Mouse (Mus musculus) adrenal gland, adult (tissue): ENCODE measurements around the gene Prdx2.

Source experiments
- DNase-seq, 2 experiments: peaks; one replicate each; pipeline ENCODE4 v3.0.0; 2022 to 2023; ENCODE audit warnings: low spot score in 1 of 2; ENCODE audit not compliant: inconsistent age in 2 of 2

Gene Prdx2

GRCm38 (mm10) chr8:84969241-84970134 lies at the start of gene Prdx2, which contains the start of the genes Gm49661 and Rnaseh2a:
Gene Prdx2 (plus strand): TSS chr8:84969587.
Gene Gm49661 (minus strand): TSS chr8:84969433.
Gene Rnaseh2a (minus strand): TSS chr8:84969767.
- peak; percentile 83 to 95 for DNase-seq

DNA sequence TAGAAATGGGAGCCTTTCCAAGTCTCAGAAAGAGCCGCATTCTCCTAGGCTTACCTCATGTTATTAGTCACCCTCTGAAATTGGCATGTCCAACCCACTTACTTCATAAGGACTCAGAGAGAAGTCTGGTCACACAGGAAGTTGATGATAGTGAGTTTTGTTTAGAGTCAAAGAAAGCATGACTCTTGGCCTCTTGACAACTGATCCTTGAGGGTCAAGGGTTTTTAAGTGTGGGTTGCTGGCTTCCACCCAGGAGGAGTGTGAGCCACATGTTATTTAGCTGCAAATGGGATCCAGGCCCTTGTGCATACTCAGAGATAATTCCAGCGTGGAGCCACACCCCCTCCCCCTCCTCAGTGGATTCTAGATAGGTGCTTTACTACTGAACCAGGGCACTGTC lies 47.8 kb upstream of the Prdx2 start:
- DNase-seq, result peak in 1 of 2 experiments; percentile 60

DNA sequence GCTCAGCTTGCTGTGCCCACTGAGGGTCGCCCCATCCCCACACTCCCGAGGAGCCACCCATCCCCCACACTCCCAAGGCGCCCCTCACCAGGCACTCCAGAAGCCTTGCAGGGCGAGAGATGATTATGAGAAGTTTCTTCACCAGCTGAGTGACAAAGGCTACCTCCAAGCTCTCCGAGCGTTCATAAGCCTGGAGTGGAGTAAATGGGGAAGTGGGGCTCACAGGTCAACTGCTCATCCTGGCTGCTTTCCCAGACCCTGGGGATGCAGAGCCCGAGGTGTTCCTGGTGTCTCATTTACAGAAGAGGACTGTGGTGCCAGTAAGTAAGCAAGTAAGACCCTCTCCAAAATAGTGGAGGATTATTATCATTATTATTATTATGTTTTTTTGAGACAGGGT lies 43.8 kb upstream of the Prdx2 start:
- no peak for DNase-seq

DNA sequence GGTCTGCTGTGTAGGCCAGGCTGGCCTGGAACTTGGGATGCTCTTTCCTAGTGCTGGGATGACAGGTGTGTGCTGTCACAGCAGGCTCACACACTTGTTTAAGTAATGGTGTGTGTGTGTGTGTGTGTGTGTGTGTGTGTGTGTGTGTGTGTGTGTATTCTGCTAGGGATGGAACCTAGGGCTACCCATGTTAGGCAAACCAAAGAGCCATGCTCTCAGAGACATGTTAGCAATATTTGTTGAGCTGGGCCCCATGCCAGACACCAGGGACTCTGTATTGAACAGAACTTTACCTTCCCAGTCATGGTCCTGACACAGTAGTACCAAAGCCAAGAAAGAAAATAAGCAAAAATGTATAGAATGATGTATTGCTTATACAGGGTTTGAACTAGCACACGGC lies 41.9 kb upstream of the Prdx2 start:
- DNase-seq, result no peak

DNA sequence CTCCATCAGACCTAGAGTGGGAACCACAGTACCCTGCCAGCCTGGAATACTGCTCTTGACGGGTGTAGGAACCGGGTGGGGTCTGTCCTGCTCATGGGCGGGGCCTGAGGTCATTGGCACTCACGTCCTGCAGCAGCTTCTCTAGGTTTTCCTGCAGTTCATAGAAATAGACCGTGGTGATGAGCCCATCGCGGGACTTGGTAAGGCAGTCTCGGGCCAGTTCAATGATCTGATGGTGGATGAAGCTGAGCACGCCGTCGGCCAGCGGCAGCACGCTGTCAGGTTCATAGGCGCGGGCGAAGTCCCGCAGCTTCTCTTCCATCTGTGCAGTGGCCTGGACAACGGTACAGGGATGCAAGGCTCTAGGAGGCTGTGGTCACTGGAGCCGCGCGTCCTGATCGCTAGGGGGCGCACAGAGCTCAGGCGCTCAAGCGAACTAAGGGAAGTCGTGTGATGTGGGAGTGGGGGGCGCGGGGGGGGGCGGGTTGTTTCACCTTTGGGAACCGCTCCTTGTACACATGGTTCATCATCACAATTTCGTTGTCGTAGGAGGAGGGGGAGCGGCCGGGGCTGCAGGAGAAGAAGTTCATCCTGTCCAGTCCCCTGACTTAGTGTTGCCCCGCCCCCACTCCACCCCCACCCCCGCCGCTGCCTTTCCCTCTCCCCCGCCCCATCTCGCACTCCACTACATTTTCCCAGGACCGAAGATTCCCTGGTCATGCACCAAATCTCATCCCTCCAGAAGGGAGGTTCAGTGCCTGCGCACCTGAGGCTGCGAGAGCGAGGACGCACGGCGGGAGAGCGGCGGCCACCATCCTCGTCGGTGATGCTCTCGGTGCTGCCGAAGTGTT lies 40.7 kb upstream of the Prdx2 start:
- peak; percentile 64 to 83 for DNase-seq

GRCm38 (mm10) chr8:84930582-84930981 lies 38.8 kb upstream of the Prdx2 start:
- no peak for DNase-seq

- no peak for DNase-seq
Observed at GRCm38 (mm10) chr8:84933767-84934559, 35.4 kb upstream of the Prdx2 start.

DNA sequence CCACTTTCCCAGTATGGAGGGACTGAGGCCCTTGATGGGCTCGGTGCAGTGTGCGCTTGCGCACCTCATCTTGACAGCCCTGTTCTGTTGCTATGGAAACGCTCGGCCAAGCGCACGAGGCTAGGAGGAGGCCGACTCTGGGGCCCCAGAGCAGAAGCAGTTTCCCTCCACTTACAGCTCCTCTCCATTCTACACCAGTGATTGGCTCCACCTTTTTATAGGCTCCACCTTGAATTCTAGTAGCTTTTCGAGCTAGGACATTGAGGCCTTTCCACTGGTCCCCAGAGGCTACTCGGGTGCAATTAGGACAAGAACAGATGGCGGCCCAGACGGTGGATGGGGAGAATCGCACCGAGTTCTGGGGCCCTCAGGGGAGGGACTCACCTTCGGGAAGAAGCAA lies 34.5 kb upstream of the Prdx2 start:
- DNase-seq, result peak in 1 of 2 experiments; percentile 37

GRCm38 (mm10) chr8:84935489-84935888 lies 33.9 kb upstream of the Prdx2 start:
- DNase-seq, result no peak

DNA sequence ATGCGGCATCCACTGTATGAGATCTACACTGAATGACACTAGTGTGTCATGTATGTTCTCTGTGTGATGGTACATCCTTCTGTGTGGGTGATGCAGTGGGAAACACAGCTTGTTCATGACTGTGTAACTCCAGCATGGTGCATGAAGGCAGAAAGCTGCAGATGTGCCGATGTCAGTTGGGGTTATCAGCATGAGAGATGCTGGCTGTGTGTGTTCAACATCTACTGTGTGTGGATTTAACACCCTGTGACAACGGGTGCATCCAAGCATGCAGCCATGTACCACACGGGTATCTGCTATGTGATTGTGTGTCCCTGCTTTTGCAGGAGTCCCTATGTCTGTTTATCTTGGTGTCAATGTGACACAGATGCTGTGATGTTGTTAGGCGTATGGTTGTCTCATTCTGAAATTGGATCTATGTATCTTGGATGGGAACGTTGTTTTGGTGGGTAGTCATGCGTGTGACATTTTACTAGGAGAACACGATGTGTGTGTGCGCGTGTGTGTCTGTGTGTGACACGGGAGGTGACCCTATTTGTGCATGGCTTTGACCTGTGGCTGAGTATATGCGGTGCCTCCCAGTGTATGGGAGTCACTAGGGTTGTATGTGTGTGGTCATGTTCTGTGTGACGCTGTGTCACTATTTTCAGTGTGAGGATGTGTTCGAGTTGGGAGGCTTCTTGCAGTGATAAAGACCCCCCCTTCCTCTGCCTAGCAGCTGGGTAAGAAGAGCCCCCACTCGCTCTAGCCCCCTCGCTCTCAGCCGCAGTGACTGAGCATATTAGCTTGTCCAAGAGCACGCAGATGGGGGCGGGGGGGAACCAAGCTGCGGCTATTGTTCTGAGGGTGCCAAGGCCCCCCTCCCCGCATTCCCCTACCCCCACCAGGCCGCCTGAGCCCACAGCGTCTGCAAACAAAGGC lies 33.1 kb upstream of the Prdx2 start:
- DNase-seq, result no peak

GRCm38 (mm10) chr8:84936962-84937546 lies 32.3 kb upstream of the Prdx2 start, which contains the start of gene Mast1:
Gene Mast1 (minus strand): TSS chr8:84937359.
- DNase-seq, result peak; percentile 63 to 84

DNA sequence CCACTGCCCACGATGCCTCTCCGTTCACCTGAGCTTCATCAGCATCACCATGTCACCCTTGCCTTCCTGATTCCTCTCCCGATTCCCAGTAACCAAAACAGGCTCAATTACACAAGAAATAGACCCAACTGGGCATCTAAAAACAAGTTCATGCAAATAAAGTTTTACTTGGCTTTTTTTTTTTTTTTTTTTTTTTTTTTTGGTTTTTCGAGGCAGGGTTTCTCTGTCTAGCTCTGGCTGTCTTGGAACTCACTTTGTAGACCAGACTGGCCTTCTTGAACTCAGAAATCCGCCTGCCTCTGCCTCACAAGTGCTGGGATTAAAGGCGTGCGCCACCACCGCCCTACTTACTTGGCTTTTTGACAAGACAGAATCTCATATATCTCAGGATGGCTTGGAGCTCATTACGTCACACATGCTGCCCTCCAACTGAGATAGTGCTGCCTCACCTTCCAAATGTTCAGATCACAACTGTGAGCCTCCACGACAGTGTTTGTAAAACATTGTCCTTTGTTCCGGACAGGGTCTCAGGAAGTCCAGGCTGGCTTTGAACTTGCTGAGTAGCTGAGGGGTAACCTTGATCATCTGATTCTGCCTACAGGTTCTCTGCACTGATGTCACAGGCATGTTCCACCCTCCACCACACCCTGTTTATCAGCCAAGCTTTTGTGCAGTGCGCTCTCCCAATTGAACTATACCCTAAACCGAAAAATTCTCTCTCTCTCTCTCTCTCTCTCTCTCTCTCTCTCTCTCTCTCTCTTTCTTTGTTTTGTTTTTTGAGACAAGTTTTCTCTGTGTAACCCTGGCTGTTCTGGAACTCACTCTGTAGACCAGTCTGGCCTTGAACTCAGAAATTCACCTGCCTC lies 31.5 kb upstream of the Prdx2 start:
- DNase-seq, result no peak

DNA sequence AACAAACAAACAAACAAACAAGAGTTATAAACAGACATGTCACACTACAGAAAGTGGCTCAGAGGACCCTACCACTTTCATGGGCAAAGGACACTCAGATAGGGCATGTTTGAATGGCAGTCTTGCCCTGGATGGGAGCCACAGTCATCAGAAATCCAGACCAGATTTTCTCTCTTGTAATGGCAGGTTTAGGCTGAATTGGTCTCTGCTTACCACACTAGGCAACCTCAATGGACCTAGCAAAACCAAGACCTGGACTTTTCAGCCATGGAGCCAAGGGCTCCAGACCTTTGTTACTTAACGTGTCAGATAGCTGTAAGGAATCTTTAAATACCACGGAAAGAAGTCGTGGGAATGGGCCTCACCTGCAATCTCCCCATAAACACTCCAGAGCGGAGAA lies 25.7 kb upstream of the Prdx2 start:
- DNase-seq, result no peak

GRCm38 (mm10) chr8:84944478-84945160 lies 24.8 kb upstream of the Prdx2 start:
- DNase-seq, result peak; percentile 43 to 62

DNA sequence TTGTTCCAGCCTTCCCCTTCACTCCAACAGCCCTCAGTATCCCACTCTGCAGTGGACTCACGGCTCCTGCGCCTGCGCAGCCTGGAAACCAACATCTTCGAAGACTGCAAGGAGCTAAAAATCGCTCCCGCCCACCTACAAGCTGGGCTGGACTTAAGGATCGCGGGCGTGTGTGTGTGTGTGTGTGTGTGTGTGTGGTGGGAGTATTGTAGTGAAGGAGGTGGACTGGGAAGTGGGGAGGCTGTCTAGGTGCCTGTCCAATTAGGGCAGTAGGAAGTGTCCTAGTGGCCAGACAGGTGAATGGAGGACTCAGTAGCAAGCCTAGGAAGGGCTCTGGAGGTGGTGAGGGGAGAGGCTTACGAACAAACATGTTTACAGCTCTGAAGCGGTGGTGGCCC lies 24.2 kb upstream of the Prdx2 start:
- DNase-seq, result no peak

DNA sequence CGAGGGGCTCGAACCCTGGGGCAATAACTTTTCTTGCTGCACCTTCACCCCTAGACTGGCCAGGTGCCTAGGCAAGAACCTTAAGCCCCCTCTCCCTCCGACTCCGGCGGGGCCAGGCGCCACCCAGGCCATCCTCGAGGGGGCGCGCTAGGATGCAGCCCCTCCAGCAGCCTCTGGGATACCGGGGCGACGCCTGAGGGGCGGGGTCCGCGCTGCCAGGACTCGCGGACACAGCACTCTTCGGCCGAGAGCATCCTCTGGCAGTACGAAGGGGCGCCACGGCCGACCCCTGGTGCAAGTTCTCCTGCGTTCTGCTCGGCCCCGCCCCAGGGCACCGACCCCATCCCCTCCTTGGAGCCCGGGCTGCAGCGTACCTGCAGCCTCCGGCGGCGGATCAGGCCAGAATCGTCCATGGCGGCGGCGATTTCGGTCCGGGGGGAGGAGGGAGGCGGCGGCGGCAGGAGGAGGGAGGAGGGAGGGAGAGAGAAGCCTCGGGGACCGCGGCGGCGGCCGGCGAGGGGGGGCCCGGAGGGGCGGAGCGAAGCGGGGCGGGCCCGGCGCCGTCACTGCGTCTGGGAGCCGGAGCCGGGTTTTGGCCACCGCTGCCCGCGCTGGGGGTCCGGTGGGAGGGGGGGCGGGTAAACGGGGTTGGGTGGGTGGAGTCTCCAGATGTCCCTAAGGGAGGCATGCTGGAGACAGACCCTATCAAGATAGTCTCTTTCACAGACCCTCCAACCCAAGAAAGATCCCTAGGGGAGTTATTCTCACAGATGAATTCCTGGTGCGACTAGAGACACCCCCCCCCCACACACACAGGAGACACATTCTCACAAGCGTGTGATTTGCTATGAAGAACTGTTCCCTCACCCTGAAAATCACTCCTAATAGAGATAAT lies 23.5 kb upstream of the Prdx2 start:
- DNase-seq, result peak in 1 of 2 experiments; percentile 37
